Mouse (Mus musculus) thymus, postnatal 0 days (tissue): Measurements from ENCODE around the gene Hhat. TPM values are rescaled to one million over a fixed set of nuclear protein-coding genes. Genes with fewer than 3 reads are reported as not detected.

ENCODE experiments used
- DNase-seq: peaks from one replicate; pipeline ENCODE4 v3.0.0-alpha.2; 2015; ENCODE audit warnings: low spot score
- polyA plus RNA-seq: library from polyadenylated mRNA; unstranded; fragments of >200 nt; fragmentation: Nextera tagmentation; extraction: Ambion mirVana; gene quantifications from 2 replicates; pipeline ENCODE4 v1.2.1, GENCODE M21; 2015

The Hhat gene
- polyA plus RNA-seq, 1 experiment from 2014 or later: 3.7 TPM

DNA sequence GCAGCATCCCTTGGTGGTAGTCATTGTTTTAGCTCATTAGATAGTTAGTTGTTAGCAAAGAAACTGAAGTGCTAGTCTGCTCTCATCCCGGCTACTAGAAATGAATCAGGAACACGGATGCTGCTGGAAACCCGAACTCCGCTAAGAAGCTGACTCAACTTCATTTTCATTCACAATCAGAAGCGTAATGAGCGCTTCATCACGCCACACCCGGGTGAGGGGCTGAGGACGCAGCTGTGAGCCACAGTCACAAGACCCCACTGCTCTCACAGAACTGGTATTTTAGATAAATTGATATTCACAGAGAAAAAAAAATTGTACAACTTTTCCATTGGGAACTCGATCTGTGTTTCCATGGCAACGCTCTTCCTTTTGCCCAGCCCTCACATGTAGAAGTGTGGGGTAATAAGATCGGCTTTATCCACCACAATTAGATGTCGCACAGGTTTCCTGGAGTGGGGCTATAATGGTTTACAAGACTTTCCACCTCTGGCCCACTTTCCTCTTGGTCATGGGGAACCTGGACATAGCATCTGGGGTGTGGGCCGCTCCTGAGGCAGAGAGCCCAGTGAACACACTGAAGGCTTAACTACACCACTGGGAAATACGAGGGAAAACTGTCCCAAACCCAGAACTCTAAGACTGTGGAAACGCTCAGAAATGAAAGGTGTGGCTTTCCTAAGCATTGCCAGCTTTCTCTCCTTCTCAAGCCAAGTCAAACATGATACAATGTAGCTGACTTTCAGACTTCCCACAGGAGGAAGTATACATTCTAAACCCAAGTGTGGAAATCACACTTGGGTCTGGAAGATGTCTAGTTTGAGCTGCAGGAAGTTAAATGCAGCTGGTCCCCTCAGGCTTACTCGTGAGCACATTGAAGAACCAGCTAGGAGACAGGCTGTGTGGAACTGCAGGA lies 14.3 kb upstream of the Hhat start:
- no peak for DNase-seq

DNA sequence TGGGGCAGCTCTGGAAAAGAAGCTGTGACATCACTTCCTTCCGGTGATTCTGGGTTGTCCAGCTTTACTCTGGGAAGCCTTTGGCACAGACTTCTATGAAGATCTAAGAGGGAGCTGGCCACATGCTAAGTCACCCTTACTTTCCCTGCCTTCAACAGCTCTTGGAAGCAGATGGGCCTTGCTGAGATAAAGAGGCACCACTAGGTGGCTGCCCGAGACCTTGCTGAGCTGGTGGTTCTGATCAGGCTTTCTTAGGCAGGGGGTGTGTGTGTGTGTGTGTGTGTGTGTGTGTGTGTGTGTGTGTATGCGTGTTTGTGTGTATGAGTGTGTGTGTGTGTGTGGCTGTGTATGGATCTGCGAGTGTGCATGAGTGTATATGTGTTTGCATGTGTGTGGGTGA lies 13.4 kb upstream of the Hhat start:
- DNase-seq: peak; percentile 63

DNA sequence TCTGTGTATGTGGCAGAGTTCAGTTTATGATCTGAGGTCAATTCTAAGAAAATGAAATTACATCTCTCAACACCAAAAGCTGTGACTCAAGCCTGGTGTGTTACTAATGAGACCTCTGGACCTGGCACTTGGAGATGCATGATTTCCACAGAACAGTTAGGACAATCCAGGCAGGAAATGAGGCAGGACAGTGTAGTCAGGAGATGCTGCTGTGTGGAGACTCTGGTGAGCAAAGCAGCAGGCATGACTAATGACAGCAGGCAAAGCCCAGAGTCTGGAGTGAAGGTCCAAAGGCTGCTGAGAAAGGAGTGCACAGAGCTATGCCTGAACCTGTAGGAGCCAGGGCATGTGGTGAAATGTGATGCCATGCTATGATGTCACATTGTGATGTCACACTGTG lies 10.2 kb upstream of the Hhat start:
- DNase-seq: no peak

DNA sequence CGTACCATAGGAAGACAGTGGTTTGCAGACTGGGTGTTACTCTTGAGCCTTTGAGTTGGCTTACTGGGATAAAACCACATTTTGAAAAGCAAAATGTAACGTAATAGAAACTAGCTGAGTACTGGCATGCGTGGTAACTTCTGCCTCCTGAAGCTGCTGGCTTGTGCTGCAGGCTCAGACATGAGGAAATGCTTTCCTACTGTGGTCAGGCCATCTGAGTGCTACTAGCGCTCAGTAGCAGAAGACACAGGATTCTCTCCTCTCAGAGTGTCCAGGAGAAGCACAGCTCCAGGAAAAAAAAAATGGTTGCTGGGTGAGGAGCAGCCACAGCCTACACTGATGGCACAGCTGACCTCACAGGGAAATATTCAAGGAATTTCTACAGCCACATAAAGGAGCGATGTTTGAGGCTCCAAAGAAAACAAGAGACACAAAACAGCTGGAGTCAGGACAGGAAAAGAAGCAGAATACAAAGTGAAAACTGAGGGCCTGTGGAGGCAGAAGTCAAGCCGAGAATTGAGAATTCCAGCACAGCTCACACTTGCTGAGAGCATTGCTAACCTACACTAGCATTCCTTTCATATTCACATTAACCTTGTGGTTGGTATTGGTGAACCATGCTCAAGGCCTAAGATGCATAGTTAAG lies 8.0 kb upstream of the Hhat start:
- DNase-seq: no peak

DNA sequence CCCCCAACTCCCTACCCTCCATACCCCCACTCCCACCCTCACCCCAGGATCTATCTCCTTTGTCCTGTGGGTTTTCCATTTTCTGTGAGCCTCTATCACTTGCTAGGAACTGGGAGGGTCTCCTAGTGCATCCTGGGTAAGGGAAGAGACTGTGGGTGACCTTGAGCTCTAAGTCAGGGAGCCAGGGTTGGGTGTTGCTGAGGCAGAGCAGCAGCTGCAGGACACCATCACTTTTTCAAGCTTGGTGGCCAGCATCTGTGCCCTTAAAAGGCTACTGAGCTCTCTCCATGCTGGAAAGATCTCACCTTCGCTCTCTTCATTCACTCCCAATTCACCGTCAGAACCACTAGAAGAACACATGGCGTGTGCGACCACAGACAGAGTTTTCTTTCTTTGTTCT lies 7.2 kb upstream of the Hhat start:
- no peak for DNase-seq

DNA sequence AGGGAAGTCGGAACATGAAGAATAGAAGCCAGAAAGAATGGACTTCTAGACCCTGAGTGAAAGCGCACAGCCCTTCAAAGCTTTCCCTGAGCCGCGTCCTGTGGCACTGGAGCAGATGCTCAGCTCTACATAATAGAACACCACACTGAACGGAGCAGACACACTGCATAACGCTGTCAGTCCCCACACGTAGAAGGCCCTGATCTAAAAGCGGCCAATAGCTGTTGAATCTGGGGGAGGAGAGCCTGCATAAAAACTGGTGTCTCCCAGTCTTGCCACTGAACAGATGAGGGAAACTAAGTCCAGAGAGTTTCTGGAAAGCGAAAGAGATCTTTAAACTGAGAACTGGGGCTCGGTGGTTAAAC lies 911 bp downstream of the Hhat start:
- peak; percentile 60 for DNase-seq

DNA sequence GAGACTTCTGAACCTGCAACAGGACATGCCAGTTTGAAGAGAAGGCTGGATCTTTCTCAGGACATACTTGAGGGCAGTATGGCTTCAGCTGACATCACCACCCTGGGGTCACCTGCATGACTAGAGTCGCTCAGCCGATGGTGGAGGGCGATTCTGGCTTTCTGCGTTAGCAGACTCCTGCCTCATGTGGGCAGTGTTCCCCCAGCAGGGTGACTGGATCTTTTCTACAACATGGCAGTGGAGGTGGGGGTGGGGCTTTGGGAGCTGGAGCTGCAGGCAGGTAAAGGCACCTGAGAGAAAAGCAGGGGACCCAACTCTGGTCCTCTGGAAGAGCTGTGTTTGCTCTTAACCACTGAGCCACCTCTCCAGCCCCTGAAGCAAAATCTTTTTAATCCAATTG lies 5.5 kb downstream of the Hhat start:
- peak; percentile 31 for DNase-seq

DNA sequence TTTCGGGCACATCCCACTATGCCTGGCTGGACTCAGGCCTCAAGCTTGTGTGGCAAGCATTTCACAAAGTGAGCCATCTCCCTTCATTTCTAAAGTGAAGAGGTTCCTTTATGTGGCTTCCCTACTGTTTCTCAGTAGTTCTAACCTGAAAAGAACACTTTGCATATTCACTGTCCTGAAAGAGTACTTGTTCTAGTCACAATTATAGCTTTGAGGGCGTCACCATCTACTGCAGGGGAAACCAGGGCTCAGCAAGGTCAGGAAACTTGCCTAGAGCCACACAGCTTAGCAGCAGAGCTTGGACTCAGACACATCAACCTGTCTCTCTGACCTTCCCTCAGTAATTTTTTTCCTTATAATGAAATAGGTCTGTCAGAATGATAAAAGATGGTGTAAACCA lies 6.5 kb downstream of the Hhat start:
- DNase-seq: no peak

DNA sequence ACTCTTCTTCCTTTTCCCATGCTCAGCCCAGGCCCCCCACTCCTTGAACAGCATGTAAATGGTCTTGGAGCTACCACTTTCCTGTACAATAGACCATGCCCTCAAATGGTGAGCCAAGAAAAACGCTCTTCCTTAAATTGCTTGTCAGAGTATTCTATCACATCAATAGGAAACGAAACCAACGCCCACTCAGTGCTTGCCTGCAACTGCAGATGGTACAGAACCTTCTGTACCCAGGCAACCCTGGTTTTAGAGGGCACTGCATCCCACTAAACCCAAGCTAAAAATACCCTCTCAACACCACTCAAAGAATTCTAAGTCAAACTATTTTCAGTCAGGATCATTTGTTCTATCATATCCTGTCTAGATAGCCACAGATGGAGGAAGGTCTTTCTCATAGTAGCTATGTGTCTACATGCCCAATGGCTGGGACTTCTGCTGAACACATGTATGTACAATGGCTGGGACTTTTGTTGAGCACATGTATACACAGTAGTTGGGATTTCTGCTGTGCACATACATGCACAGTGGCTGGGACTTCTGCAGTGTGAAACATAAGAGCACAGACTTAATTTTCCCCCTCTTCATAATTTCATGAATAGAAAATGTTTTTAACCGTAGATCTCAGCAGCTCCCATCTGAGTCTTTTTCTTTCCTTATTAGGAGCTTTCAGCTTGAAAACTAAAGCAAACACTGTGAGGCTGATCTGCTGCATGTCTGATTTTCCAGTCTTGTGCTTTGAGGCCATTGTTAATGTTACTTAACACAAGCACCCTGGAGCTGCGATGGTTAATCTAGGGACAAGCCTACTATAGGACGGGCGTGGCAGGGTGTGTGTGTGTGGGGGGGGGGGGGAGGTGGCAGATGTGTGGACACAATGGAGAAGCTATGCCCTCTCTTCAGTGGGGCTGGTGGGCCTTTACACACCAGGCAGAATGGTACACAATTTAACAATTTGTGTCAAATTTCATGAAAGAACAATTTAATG lies 7.8 kb downstream of the Hhat start:
- DNase-seq: no peak

DNA sequence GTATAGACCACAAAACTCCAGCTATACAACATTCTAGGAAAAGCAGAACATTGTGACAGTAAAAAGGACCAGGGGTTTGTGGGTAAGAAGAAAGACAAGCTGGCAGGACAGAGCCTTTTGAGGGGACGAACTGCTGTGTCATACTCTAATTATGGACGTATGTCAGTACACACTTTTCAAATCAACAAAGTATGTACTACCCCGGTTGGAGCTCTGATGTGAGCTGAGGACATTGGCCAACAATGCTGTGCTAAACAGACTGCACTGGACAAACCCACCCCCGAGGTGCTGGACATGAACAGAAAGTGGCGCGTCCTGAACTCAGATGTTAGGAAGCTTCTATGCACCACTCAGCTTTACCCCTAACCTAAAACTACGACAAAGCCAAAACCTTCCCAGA lies 14.3 kb downstream of the Hhat start:
- no peak for DNase-seq

DNA sequence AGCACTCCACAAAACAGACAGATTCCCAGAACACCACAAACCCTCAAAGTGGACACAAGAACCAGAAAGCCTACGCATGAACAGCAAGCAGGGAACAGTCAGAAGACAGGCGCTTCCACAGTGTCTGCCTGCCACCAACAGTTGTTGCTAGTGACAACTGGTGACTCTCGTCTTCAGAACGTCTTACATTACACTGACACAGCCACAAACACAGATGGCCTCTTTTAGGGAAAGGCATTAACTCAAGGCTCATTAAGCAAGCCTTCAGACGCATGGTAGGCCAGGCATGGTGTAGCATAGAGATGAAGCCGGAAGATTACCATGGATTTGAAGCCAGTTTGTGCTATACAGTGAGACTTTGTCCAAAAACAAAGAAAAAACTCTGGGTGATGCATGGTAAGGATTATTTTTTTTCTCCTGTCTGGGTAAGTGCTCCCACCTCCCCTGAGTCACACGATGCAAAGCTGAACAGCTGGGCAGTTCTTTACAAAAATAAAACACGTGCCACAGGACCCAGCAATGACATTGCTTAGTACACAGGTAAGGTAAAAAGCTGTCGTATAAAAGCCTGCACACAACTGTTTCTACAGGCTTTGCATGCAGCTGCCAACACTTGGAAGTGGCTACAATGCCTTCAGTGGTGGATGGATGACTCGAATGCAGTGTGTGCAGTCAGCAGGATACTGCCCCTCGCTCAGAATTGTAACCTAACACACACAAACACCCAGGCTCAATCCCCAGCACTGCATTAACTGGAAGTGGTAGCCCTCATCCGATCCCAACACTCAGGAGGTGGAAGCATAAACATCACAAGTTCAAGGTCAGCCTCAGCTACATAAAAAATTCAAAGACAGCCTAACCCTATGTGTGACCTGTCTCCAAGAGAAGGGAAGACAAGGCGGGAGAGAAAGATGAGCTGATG lies 15.1 kb downstream of the Hhat start:
- DNase-seq: no peak

DNA sequence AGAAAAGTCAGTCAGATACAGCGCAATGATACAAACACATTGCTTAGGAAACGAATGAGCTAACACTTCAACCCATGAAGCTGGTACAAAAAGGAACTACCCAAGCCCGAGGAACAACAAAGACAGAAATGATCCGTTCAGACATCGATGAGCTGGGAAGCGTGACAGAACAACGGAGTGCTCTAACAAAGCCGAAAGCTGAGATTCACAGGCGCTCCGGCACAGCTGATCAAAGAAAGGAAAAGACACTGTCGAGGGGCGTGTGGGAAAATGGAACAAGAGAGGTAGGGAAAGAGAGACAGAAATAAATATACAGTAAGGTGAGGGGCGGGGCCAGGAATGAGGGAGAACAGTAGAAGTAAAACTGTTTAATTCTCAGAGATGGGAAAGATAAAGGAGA lies 15.8 kb downstream of the Hhat start:
- no peak for DNase-seq

DNA sequence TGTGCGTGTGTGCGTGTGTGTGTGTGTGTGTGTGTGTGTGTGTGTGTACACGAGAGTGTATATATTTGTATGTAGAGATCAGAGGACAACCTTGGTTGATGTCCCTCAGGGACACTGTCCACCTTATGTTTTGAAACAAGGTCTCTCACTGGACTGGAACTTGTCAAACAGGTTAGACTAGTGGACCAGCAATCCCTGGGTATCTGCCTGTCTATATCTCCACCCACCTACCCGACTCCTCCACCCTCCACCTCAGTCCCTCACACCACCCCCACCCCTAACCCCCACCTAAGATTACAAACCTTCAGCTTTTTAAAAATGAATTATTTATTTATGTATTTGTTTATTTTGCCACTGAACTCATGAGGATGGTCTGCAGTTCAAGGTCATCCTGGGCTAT lies 16.8 kb downstream of the Hhat start:
- no peak for DNase-seq

DNA sequence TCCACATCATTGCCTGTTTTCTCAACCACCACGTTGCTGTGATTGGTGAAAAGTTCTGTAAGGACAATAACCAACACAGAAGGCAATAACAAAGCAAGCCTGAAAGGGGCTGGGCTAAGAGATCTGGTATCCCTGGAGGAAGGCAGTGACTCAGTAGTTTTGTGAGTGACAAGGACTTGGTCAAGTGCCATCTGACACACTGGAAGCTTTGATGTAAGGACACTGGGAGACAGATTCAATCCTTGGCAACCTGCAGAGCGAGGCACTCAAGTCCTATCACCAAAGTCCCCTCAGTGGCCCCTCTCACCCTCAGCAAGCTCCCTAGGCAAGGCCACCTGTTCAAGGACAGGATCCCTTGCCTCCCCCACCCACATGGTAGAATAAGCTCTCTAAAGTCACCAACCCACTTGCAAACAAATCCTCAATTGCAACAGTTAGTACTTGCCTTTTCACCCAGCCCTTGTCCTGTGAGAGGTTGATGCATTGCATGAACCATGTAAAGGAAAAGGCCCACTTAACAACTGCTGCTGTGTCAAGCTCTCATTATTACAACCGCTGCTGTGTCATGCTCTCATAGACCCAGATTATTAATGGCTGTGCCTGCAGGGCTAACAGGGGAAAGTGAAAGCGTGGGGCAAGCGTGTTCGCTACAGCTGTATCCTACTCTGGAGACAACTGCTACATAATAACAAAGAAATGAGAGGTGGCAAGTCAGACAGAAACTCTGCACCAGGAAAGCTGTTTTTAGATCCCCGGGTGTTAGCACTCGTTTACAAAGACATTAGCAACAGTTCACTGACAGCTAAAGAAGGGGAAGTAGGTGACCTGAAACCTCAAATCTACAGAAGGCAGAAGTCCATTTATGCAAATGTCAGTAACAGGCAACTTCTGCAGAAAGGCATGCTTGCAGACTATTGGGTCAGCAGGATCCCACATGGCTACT lies 18.1 kb downstream of the Hhat start:
- peak; percentile 32 for DNase-seq

DNA sequence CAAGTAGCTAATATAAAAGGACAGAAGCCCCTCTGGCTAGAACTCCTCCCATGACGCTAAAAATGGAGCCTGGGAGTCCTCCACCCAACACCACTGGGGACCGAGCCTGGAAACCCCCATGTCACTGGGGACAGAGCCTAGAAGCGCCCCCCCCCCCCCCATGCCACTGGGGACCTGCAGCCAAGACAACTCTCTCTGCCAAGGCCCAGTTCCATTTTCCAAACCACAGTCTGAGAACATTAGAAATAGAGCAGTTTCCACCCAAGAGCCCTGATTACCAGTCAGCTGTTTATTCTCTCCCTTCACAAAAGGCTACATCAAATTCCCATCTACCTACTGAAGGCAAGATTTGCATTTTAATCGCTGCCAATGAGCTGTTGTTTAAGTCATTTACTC lies 21.0 kb downstream of the Hhat start:
- no peak for DNase-seq

DNA sequence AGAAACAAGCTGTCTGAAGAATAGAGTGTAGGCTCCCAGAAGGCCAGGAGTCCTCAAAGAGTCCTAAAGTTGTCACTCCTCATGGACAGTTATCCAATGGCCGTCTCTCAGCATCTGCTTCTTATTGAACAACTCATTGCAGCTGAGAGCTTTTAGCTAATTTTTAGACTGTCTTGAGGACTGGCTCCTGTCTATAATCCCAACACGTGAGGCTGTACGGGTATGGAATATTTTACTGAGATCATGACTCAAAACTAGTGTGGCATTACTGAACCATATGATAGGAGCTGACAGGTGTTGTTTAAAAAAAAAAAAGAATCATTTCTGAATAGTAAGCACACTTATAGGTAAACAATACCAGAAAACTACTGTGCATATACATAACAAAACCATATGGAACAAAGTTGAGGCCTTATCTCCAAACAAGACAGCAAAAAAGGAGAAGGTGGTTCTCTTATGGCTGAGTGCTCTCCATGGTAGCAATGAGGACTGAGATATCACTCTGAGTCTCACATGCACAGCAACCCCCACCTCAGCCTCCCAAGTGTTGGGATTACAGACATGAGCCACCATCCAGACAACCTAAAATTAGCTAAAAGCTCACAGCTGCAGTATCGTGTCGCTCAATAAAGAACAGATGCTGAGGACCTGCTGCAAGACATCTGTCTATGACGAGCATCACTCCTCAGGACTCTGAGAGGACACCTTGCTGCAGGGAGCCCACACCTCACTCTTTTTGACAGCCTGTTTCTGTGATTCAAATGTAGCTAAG lies 21.6 kb downstream of the Hhat start:
- no peak for DNase-seq

DNA sequence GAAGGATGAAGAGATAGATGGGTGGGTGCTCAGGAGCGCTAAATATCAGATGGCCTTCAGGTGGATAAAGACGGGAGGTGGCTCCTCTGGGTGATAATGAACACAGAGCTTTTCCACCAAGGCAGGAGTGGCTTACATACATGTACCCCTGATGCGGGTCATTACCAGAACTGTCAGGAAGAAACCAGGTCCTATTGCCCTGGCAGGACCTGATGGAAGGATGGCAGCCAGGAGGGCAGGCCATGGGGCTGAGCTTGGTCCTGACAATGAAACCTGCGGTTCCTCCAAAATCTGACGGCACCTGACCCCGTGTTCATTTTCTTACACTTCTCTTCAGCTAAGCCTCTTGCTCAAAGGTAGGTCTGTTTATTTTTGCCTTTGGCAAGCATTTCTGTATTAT lies 24.8 kb downstream of the Hhat start:
- DNase-seq: peak; percentile 15

DNA sequence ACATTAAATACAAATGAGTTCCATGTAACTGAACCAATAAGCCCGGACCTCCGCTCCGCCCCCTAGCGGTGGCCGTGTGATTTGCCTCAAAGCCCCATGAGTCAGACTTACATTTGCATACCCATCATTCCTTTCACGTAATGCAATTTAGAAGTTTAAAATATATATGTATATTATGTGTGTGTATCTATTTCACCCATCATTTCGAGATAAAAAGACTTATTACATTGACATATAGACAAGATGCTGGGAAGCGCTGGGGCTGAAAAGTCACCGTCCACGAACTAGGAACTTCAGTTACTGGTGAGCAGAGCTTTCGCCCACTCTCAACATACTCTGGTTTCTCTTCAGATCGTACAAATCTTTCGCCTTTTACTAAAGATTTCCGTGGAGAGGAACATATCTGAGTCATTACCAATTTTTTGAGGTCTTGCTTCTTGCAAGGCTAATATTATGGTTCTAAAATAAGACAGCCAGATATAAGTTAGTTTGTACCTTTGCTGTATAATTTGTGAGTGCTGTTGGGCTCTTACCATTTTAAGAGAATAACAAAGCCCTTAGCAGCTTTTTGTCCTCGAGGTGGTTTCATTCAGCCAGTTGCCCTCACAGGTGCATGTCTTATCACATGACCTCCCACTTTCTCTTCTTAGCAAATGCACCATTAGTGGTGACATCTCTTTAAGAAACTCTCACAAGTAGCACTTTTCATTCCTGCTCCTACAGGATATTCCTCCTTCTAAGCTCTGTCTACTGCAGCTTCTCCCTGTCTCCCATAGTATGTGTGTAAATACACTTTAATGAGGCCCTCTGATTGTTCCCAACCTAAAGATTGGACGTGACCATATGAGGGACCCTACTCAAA lies 25.6 kb downstream of the Hhat start:
- DNase-seq: peak; percentile 85
